Mouse (Mus musculus) B cell, adult 2 months (primary cell): Measurements from ENCODE around the gene Abcd3.

Source experiments
- DNase-seq, 2 experiments: peaks; one replicate each; pipeline ENCODE4 v3.0.0; 2022

Gene Abcd3

DNA sequence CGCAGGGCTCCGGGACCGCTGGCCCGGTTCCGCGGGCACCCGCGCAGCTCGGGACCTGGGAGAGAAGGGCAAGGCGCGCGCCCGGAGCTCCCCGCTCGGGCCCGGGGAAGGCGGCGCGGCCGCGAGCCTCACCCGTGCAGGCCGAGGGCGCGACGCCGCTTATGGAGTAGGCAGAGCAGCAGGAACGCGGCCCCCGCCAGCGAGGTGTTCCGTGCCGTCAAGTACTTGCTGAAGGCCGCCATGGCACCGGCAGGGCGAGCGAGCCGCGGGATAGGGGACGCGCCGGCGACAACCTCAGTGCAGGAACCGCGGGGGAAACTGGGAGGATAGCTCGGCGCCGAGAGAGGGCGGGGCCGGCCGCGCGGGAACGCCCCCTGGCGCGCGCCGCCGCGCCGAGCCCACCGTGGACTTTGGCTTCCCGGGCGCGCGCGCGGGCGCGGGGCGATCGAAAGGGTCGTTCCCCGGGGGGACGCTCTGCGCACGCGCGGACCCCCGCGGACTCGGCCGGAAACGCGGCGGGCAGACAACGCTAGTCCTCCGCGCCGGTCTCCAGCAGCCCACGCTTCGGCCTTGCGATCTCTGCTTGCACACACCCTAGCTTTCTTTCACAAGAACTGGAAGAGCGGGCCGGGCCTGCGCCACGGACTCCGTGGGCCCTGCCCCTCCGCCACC is at the start of gene Abcd3:
TSS of gene Abcd3 (minus strand) at position 426 of the 672 bp plus-strand sequence.
- peak; percentile 75 to 79 for DNase-seq

GRCm38 (mm10) chr3:121859142-121859541 is 44.0 kb upstream of the Abcd3 start:
- no peak for DNase-seq

DNA sequence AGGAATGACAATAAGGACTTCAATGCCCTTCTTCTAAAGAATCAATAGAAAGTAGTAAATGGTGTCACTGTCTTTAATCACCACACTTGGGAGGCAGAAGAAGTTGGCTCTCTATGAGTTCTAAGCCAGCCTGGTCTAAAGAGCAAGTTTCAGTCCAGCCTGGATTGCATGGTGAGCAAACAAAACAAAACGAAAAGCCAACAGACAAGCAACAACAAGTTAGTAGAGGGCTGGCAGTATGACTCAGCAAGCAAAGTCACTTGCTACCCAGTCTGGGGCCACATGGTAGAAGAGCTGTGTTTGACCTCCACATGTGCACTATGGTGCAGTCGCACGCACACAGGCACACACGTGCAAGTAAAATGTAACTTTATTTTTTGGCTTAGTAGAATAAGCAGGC is 41.0 kb upstream of the Abcd3 start:
- no peak for DNase-seq

GRCm38 (mm10) chr3:121853781-121854520 is 38.8 kb upstream of the Abcd3 start:
- DNase-seq: no peak

- DNase-seq: no peak
Measured at GRCm38 (mm10) chr3:121852074-121852826, 37.1 kb upstream of the Abcd3 start.

DNA sequence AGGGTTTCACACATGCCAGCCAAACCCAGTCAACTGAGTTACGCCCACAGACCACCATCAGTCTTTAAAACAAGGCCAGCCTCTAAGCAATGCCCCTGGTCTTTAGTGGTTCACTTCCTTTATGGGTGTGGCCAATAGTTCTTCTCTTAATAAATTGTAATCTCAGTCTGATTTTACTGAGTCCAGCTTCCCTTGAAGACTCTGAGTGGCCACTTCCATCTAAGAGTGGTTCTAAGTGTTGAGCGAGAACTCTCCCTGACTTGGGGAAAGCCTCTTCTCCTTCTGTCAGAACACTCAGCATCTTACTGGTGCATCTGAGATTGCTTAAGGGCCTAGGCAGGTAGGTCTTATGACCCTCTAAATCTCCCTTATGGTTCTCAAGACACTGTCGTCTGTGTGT is 35.9 kb upstream of the Abcd3 start:
- DNase-seq: no peak

DNA sequence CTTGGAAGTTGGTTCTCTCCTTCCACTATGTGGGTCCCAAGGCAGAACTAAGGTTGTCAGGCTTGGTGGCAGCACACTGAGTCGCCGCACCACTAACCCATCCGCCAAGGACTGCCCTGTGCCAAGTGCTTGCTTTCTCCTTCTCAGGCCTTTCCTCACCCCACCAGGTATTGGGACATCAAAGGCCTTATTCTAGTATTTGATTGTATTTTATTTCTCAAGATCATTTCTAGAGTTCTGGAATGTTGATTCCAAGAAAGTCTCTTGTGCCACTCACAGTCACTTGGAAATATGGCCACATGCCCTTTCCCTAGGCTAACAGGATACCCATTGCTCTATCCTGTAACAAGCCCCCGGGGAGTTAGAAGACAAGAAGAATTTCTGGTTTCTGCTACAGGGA is 35.3 kb upstream of the Abcd3 start:
- no peak for DNase-seq

GRCm38 (mm10) chr3:121847296-121847695 is 32.2 kb upstream of the Abcd3 start:
- no peak for DNase-seq

- no peak for DNase-seq
Measured at GRCm38 (mm10) chr3:121844658-121845057, 29.6 kb upstream of the Abcd3 start.

- DNase-seq: no peak
Measured at GRCm38 (mm10) chr3:121844013-121844412, 28.9 kb upstream of the Abcd3 start.

- DNase-seq: no peak
Measured at GRCm38 (mm10) chr3:121843254-121843653, 28.2 kb upstream of the Abcd3 start.

DNA sequence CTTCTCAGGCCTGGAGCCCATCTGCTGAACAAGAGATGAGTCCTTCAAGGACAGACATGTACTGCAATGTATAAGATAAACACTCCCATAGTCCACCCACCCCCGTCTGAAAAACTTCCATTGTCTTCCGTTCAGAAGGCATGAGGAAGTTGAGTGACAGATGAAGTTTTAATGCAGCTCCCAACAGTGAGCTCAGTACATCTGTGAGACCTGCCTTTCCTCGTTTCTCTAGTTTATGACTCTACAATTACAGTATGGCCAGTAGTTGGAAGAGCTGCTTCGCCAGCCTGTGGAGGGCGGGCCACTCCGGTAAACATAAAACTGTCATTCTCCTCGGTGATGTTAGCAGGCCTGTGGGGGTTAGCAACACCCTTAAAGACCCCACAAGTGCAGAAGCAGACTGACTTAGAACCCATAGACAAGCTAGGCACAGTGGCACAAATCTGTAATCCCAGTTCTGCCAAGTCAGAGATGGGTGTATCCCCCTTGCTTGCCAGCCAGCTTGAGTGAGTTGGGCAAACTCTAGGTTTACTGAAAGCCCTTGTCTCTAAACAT is 27.3 kb upstream of the Abcd3 start:
- no peak for DNase-seq

DNA sequence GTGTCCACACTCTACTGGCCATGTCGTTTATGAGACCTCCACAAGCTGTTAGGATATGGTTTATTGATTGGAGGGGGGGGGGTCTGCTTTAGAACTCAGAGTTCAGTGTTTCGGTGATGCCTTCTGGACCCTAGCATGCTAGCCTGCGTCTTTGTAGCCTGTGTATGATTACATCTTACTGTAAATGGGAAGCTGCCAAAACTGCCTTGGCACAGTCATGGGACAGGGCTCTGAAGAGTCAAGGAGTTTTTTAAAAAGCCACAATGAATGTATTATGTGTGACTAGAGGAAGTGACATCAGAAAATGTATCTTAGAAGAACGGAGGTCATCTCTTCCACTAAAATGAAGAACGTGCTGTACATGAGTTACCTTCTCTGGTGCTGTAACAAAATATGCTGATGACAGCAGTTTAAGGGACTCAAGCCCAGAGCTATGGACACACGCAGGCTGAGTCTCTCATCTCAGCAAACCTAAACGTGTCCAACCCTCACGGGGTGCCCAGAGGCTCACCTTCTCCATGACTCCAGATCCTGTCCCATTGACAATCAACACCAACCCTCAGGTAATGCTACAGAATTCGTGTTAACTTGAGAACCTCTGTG is 26.4 kb upstream of the Abcd3 start:
- DNase-seq: no peak

GRCm38 (mm10) chr3:121840351-121840750 is 25.2 kb upstream of the Abcd3 start:
- DNase-seq: no peak

- DNase-seq: no peak
Measured at GRCm38 (mm10) chr3:121834732-121835131, 19.6 kb upstream of the Abcd3 start.

DNA sequence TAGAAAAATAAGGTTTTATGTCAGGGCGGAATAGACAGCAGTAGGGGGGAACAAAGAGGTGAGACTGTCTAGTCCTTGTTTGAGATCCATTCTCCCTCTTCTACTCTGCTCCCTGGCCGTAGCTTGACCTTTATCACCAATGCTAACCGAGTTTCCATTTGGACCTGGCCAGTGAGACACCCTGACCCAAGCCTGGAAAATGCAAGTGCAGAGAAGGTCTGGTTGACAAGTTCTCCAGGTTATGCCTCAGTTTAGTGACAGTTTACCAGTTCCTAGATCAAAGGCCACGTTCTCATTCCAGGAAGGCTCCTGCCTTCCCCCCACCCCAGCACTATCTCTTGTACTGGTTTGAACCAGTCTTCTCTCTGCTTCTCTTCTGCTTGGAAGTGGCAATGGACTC is 19.1 kb upstream of the Abcd3 start:
- no peak for DNase-seq

DNA sequence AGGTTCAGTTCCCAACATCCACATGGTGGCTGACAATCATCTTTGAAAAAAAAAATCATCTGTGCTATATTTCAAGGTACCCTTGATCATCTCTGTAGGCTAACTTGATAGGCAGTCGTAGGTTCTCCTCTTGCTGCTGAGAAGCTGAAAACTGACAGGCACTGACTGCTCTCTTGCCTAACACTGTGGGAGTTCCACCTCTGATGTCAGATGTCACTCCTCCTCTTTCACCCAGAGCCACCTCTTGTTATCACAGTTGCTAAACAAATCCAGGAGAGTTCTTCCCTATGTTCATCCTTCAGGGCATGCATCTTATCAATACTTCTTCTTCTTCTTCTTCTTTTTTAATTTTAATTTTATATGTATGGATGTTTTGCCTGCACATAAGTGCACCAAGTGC is 10.0 kb upstream of the Abcd3 start:
- DNase-seq: no peak

GRCm38 (mm10) chr3:121824319-121824718 is 9.2 kb upstream of the Abcd3 start:
- DNase-seq: no peak

DNA sequence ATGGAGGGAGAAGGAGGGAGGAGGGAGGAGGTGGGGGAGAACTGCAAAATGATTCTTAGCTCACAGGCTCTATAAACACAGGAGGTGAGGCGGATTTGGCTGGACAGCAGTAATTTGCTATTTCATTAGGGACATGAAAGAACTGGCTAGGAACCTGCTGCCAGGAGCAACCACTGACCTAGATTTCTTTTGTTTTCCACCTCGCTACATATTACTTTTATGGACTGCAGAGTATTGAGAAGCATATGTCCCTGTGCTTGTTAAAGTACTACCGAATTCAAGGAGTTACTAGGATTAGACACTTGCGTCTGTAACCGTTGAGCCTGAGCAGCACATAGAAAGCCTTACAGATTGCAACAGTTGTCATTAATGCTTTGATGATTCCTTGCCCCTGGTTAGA is 7.5 kb upstream of the Abcd3 start:
- DNase-seq: no peak

DNA sequence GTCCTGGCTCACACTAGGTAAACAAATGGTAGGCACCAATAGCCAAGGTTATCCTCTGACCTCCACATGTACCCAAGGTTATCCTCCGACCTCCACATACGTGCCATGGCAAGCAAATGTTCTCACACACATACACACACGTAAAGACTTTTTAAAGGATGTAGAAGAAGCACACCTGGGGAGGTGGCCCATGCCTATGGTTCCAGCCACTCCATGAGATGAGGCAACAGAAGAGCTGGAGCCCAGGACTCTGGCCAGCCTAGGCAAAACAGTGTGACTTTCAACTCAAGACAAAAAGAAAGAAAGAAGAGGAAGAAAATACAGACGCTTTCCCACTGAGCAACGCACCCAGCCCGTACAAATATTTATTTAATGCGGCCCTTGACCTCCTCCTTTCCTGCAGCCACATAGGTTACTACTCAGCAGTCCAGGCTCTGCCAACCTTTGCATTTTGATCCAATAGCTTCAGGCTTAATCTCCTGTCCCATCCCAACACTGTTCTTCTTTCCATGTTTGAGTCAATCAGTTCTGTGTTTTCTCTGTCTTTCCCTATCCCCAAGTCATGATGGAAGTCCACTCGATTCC is 6.5 kb upstream of the Abcd3 start:
- DNase-seq: no peak

DNA sequence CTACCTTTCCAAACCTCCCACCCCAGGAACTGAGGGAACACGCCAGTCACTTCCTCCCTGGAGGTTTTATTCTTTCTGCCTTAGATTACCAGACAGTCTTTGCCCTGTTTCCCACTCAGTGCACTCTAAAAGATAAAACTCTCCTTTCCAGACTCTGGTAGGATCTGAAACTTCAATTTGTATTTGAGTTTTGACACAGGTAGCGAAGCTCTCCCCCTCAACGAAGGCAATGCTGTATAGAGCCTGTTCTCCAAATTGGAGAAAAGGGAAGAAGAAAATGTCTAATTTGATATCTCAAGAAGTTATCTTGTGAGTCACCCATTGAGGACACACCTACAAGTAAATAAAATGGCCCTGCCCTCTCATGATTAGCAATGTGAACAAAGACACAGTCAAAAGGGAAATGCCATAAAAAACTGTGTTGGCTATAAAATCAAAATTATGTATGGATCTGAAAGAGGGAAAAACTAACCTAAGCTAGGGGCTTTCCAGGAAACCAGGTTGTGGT is 4.6 kb upstream of the Abcd3 start:
- DNase-seq: no peak

DNA sequence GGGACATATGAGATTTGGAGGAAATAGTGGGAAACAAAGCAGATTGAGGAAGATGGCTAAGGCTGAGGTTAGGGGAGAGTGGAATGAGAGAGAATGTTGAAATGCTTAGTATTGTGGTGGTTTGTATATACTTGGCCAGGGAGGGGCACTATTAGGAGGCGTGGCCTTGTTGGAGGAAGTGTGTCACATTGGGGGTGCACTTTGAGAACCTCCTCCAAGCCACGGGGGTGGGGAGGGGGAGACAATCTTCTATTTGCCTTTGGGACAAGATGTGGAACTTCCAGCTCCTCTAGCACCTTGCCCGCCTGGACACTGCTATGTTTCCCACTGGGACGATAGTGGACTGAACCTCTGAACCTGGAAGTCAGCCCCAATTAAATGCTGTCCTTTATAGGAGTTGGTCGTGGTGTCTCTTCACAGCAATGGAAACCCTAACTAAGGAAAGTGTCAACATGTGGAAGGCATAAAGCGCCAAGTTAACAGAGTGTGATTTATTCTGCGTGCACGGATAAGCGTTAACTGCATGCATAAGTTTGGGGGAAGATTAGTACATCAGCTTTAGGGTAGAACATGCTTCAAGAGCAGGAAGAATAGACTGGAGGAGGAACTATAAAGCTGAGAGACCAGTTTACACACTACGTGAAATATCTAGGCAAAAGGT is 3.8 kb upstream of the Abcd3 start:
- peak in 1 of 2 experiments; percentile 12 for DNase-seq
